In genomic region chr15:17641218-17641617, GRCm38 (mm10) we compare ENCODE assay signal across 26 mouse cellular contexts.
"Had no signal": no experiment of that assay in that cellular context is flagged by ENCODE, and none has a peak within 500 bp of the region (broad histone marks: within the 10 kb centered on the region; RNA-seq: fewer than 3 reads in every experiment).

No protein-coding gene starts in this region.

- H3K4me2 ChIP-seq: embryonic facial prominence, embryonic 12.5 days; embryonic facial prominence, embryonic 13.5 days; embryonic facial prominence, embryonic 15.5 days; forebrain, embryonic 12.5 days; forebrain, embryonic 13.5 days; forebrain, embryonic 15.5 days had no signal

- H3K27ac ChIP-seq: embryonic facial prominence, embryonic 10.5 days; embryonic facial prominence, embryonic 12.5 days; embryonic facial prominence, embryonic 13.5 days; embryonic facial prominence, embryonic 15.5 days; forebrain, embryonic 10.5 days; forebrain, embryonic 12.5 days; forebrain, embryonic 13.5 days; forebrain, embryonic 15.5 days; gastrocnemius, adult 2 months; heart, adult 2 months; heart, embryonic 10.5 days had no signal

- H3K4me3 ChIP-seq: embryonic facial prominence, embryonic 10.5 days; embryonic facial prominence, embryonic 12.5 days; embryonic facial prominence, embryonic 13.5 days; embryonic facial prominence, embryonic 15.5 days; erythroblast, embryonic 14.5 days; forebrain, embryonic 10.5 days; forebrain, embryonic 12.5 days; forebrain, embryonic 13.5 days; forebrain, embryonic 15.5 days; gastrocnemius, adult 2 months; heart, adult 2 months; heart, embryonic 10.5 days had no signal

- H3K4me1 ChIP-seq: embryonic facial prominence, embryonic 10.5 days; embryonic facial prominence, embryonic 12.5 days; embryonic facial prominence, embryonic 13.5 days; embryonic facial prominence, embryonic 15.5 days; forebrain, embryonic 10.5 days; forebrain, embryonic 12.5 days; forebrain, embryonic 13.5 days; forebrain, embryonic 15.5 days; heart, embryonic 10.5 days had no signal

- H3K27me3 ChIP-seq: embryonic facial prominence, embryonic 12.5 days; embryonic facial prominence, embryonic 13.5 days; embryonic facial prominence, embryonic 15.5 days; forebrain, embryonic 12.5 days; forebrain, embryonic 13.5 days; forebrain, embryonic 15.5 days had no signal

- H3K36me3 ChIP-seq: embryonic facial prominence, embryonic 10.5 days; embryonic facial prominence, embryonic 12.5 days; embryonic facial prominence, embryonic 13.5 days; embryonic facial prominence, embryonic 15.5 days; forebrain, embryonic 10.5 days; forebrain, embryonic 12.5 days; forebrain, embryonic 15.5 days; heart, embryonic 10.5 days had no signal

- H3K9me3 ChIP-seq: embryonic facial prominence, embryonic 10.5 days; embryonic facial prominence, embryonic 12.5 days; embryonic facial prominence, embryonic 13.5 days; embryonic facial prominence, embryonic 15.5 days; forebrain, embryonic 10.5 days; forebrain, embryonic 12.5 days; forebrain, embryonic 13.5 days; forebrain, embryonic 15.5 days; heart, embryonic 10.5 days had no signal

- DNase-seq: cerebellum, postnatal 10 days; cerebellum, postnatal 14 days; cerebellum, postnatal 25 days; cerebellum, postnatal 36 days; embryo, embryonic 11 days; forebrain, postnatal 0 days; gastrocnemius, adult 2 months; gastrocnemius, postnatal 10 days; gastrocnemius, postnatal 14 days; gastrocnemius, postnatal 25 days; gastrocnemius, postnatal 36 days; heart, adult 11 months; heart, adult 18-20 months; heart, adult 2 months had no signal

- H3K9ac ChIP-seq: embryonic facial prominence, embryonic 12.5 days; embryonic facial prominence, embryonic 13.5 days; embryonic facial prominence, embryonic 15.5 days; forebrain, embryonic 12.5 days; forebrain, embryonic 13.5 days; forebrain, embryonic 15.5 days; forebrain, postnatal 0 days had no signal

- ATAC-seq: forebrain, embryonic 13.5 days; forebrain, embryonic 14.5 days; forebrain, embryonic 15.5 days; forebrain, embryonic 16.5 days; forebrain, postnatal 0 days had no signal
